Mouse (Mus musculus): ENCODE measurements at regions not wholly inside any gene's neighbourhood (a gene's known extent, or its start where the extent isn't known, plus 50 kb on each side); places are given as distances from the start of the nearest gene placed in this dataset.

- TF ChIP-seq CHD2 (IDR thresholded peaks at IDR 0.05; ENCODE audit: low read depth, low read length) (no peak), ZC3H11A (IDR thresholded peaks at IDR 0.05; ENCODE audit: borderline replicate concordance, low read depth, low read length) (no peak), ZNF384 (IDR thresholded peaks at IDR 0.05; ENCODE audit: low read depth, low read length) (no peak), MAFK (IDR thresholded peaks at IDR 0.05; ENCODE audit: insufficient read depth, low read depth, low read length) (no peak), HCFC1 (IDR thresholded peaks at IDR 0.05; ENCODE audit: borderline replicate concordance, insufficient read depth, low read length) (no peak)
- in situ Hi-C loops (cut with MboI; ENCODE audit: low sequenced_read_pairs in 2 of 2, unreplicated experiment in 2 of 2), result no loop called here
- DNase-seq (ENCODE audit: low read depth, low spot score), result no peak
- no peaks in the 10 kb centered on the region for H3K36me3 ChIP-seq (ENCODE audit: control insufficient read depth, insufficient read depth, low read length, poor library complexity, severe bottlenecking)
- H3K27ac ChIP-seq (ENCODE audit: insufficient read depth, low read depth, low read length, poor library complexity, severe bottlenecking), result no peak overlapping the region
- H3K4me3 ChIP-seq (ENCODE audit: insufficient read depth in 1 of 2, low read depth in 1 of 2, low read length in 2 of 2, poor library complexity in 1 of 2, severe bottlenecking in 1 of 2), result no peak overlapping the region
- no peaks in the 10 kb centered on the region for H3K4me1 ChIP-seq (ENCODE audit: control insufficient read depth in 2 of 2, insufficient read depth in 2 of 2, low read length in 2 of 2, poor library complexity in 1 of 2)
- H3K9ac ChIP-seq (ENCODE audit: insufficient read depth, low read depth, low read length, poor library complexity, severe bottlenecking), result no peak overlapping the region
- H3K9me3 ChIP-seq (ENCODE audit: control insufficient read depth, insufficient read depth, low read depth, low read length), result no peaks in the 10 kb centered on the region
Measured at GRCm38 (mm10) chr2:147989616-147990015, 57.2 kb downstream of the Foxa2 start.

- in situ Hi-C loops (cut with MboI; ENCODE audit: low sequenced_read_pairs in 2 of 2, unreplicated experiment in 2 of 2), result no loop called here
- no peaks in the 10 kb centered on the region for H3K4me1 ChIP-seq (ENCODE audit: control insufficient read depth in 2 of 2, insufficient read depth in 2 of 2, low read length in 2 of 2, poor library complexity in 1 of 2)
- H3K9ac ChIP-seq (ENCODE audit: insufficient read depth, low read depth, low read length, poor library complexity, severe bottlenecking), result no peak overlapping the region
- H3K9me3 ChIP-seq (ENCODE audit: control insufficient read depth, insufficient read depth, low read depth, low read length), result no peaks in the 10 kb centered on the region
- no peak for TF ChIP-seq HCFC1 (IDR thresholded peaks at IDR 0.05; ENCODE audit: borderline replicate concordance, insufficient read depth, low read length)
- H3K4me3 ChIP-seq (ENCODE audit: insufficient read depth in 1 of 2, low read depth in 1 of 2, low read length in 2 of 2, poor library complexity in 1 of 2, severe bottlenecking in 1 of 2), result no peak overlapping the region
- no peak for DNase-seq (ENCODE audit: low read depth, low spot score)
- H3K27ac ChIP-seq (ENCODE audit: insufficient read depth, low read depth, low read length, poor library complexity, severe bottlenecking), result no peak overlapping the region
- H3K36me3 ChIP-seq (ENCODE audit: control insufficient read depth, insufficient read depth, low read length, poor library complexity, severe bottlenecking), result no peaks in the 10 kb centered on the region
Measured at GRCm38 (mm10) chr2:147988586-147988985, 58.2 kb downstream of the Foxa2 start.

- Histone ChIP-seq H3K4me3 (ENCODE audit: insufficient read depth in 1 of 2, low read depth in 1 of 2, low read length in 2 of 2, poor library complexity in 1 of 2, severe bottlenecking in 1 of 2) (no peak overlapping the region), H3K36me3 (ENCODE audit: control insufficient read depth, insufficient read depth, low read length, poor library complexity, severe bottlenecking) (no peaks in the 10 kb centered on the region), H3K4me1 (ENCODE audit: control insufficient read depth in 2 of 2, insufficient read depth in 2 of 2, low read length in 2 of 2, poor library complexity in 1 of 2) (no peaks in the 10 kb centered on the region), H3K9ac (ENCODE audit: insufficient read depth, low read depth, low read length, poor library complexity, severe bottlenecking) (no peak overlapping the region), H3K27ac (ENCODE audit: insufficient read depth, low read depth, low read length, poor library complexity, severe bottlenecking) (no peak overlapping the region), H3K9me3 (ENCODE audit: control insufficient read depth, insufficient read depth, low read depth, low read length) (no peaks in the 10 kb centered on the region)
- in situ Hi-C loops (cut with MboI; ENCODE audit: low sequenced_read_pairs in 2 of 2, unreplicated experiment in 2 of 2), result no loop called here
- TF ChIP-seq ZNF384 (IDR thresholded peaks at IDR 0.05; ENCODE audit: low read depth, low read length) (no peak), HCFC1 (IDR thresholded peaks at IDR 0.05; ENCODE audit: borderline replicate concordance, insufficient read depth, low read length) (no peak), CHD2 (IDR thresholded peaks at IDR 0.05; ENCODE audit: low read depth, low read length) (no peak), MAFK (IDR thresholded peaks at IDR 0.05; ENCODE audit: insufficient read depth, low read depth, low read length) (no peak), ZC3H11A (IDR thresholded peaks at IDR 0.05; ENCODE audit: borderline replicate concordance, low read depth, low read length) (no peak)
- DNase-seq (ENCODE audit: low read depth, low spot score), result no peak
Measured at GRCm38 (mm10) chr2:147985261-147985575, 61.6 kb downstream of the Foxa2 start.

- no peaks in the 10 kb centered on the region for H3K9me3 ChIP-seq (ENCODE audit: control insufficient read depth, insufficient read depth, low read depth, low read length)
Measured at GRCm38 (mm10) chr2:147984547-147985260, 62.1 kb downstream of the Foxa2 start.

GRCm38 (mm10) chr2:147980929-147981479, 65.8 kb downstream of the Foxa2 start:
- Histone ChIP-seq H3K36me3 (ENCODE audit: control insufficient read depth, insufficient read depth, low read length, poor library complexity, severe bottlenecking) (no peaks in the 10 kb centered on the region), H3K27ac (ENCODE audit: insufficient read depth, low read depth, low read length, poor library complexity, severe bottlenecking) (no peak overlapping the region), H3K4me3 (ENCODE audit: insufficient read depth in 1 of 2, low read depth in 1 of 2, low read length in 2 of 2, poor library complexity in 1 of 2, severe bottlenecking in 1 of 2) (no peak overlapping the region), H3K9ac (ENCODE audit: insufficient read depth, low read depth, low read length, poor library complexity, severe bottlenecking) (no peak overlapping the region), H3K9me3 (ENCODE audit: control insufficient read depth, insufficient read depth, low read depth, low read length) (no peaks in the 10 kb centered on the region), H3K4me1 (ENCODE audit: control insufficient read depth in 2 of 2, insufficient read depth in 2 of 2, low read length in 2 of 2, poor library complexity in 1 of 2) (no peaks in the 10 kb centered on the region)
- no peak for DNase-seq (ENCODE audit: low read depth, low spot score)
- TF ChIP-seq HCFC1 (IDR thresholded peaks at IDR 0.05; ENCODE audit: borderline replicate concordance, insufficient read depth, low read length), result no peak
- TF ChIP-seq CHD2 (IDR thresholded peaks at IDR 0.05; ENCODE audit: low read depth, low read length), result no peak
- TF ChIP-seq ZNF384 (IDR thresholded peaks at IDR 0.05; ENCODE audit: low read depth, low read length), result no peak
- TF ChIP-seq MAFK (IDR thresholded peaks at IDR 0.05; ENCODE audit: insufficient read depth, low read depth, low read length), result no peak
- TF ChIP-seq ZC3H11A (IDR thresholded peaks at IDR 0.05; ENCODE audit: borderline replicate concordance, low read depth, low read length), result no peak
- in situ Hi-C loops (cut with MboI; ENCODE audit: low sequenced_read_pairs in 2 of 2, unreplicated experiment in 2 of 2), result no loop called here

More at GRCm38 (mm10) chr2:147984547-147985260, 62.1 kb downstream of the Foxa2 start:
- no peak overlapping the region for H3K4me3 ChIP-seq (ENCODE audit: insufficient read depth in 1 of 2, low read depth in 1 of 2, low read length in 2 of 2, poor library complexity in 1 of 2, severe bottlenecking in 1 of 2)
- DNase-seq (ENCODE audit: low read depth, low spot score), result no peak
- H3K4me1 ChIP-seq (ENCODE audit: control insufficient read depth in 2 of 2, insufficient read depth in 2 of 2, low read length in 2 of 2, poor library complexity in 1 of 2), result no peaks in the 10 kb centered on the region
- H3K27ac ChIP-seq (ENCODE audit: insufficient read depth, low read depth, low read length, poor library complexity, severe bottlenecking), result no peak overlapping the region
- in situ Hi-C loops (cut with MboI; ENCODE audit: low sequenced_read_pairs in 2 of 2, unreplicated experiment in 2 of 2), result no loop called here
- H3K9ac ChIP-seq (ENCODE audit: insufficient read depth, low read depth, low read length, poor library complexity, severe bottlenecking), result no peak overlapping the region
- H3K36me3 ChIP-seq (ENCODE audit: control insufficient read depth, insufficient read depth, low read length, poor library complexity, severe bottlenecking), result no peaks in the 10 kb centered on the region
- TF ChIP-seq ZNF384 (IDR thresholded peaks at IDR 0.05; ENCODE audit: low read depth, low read length), result no peak
